Mouse (Mus musculus): Measurements from ENCODE around the gene Nup107. TPM values are rescaled to one million over a fixed set of nuclear protein-coding genes. Genes with fewer than 3 reads are reported as not detected.
"Not testable (repeated sequence)": the region's sequence is repeated elsewhere in the genome, so short reads cannot be mapped to it uniquely, and the experiment has no call there.

Nup107 gene
- polyA plus RNA-seq, 1 experiment from 2014 or later: 49.8 TPM

DNA sequence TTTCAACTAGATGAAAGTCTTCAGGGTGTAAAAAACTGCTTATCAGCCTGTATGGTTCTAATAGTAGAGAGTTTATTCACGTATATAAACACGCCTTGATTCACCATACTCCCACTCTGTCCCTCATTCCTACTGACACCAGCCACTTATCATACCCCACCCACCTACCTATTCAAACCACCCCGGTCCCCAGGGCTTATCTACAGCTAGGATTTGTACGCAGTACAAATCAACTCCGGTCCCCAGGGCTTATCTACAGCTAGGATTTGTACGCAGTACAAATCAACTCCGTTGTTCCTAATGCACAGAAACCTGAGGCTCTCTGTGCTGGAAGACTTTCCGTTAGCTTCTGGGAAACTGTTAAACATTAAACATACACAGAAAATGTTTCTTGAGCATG is 58.9 kb downstream of the Nup107 start:
- peak; percentile 57; the same call in 1 of the 2 replicates for ATAC-seq (ENCODE audit: insufficient read depth, low FRiP score)
- not testable (repeated sequence) for H3K4me2 ChIP-seq (ENCODE audit: low read depth, low read length); H3K27ac ChIP-seq (ENCODE audit: low read length); H3K4me3 ChIP-seq (replicated peaks; ENCODE audit: low read length); H3K9ac ChIP-seq (ENCODE audit: low read length); H3K36me3 ChIP-seq (ENCODE audit: control insufficient read depth, insufficient read depth, low read length); H3K4me1 ChIP-seq (ENCODE audit: control insufficient read depth, insufficient read depth, low read length); H3K9me3 ChIP-seq (replicated peaks; ENCODE audit: control insufficient read depth, low read length); H3K27me3 ChIP-seq (ENCODE audit: control insufficient read depth, insufficient read depth, low read length)
- 40% methylated on average over 8 of the region's 8 CpGs for WGBS

DNA sequence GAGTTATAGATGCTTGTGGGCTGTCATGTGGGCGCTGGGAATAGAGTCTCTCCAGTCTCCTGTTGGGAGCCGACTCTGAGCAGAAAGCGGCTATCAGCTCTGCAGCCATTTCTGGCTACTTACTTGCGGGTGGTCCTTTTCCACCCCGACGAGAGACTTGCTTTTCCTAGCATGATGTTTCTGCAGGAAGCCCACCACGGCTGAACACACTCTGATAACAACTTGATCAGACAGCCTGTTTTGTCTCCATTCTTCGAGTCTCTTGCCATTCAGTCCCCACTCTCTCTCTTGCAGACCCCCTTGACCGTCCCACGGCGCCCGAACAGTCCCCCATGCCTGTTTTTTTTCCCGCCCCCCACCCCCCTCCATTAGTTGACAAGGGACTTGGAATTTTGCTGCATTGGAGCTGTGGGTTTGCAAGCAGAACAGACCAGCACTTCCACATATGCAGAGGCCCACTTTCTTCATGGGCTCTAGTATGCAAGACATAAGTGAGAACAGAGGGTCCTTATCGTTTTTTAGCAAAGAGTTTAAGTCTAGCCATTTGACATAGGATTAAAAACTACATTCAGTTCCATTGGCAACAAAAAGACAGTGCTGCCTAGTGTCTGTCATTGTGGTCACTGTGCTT is 59.4 kb downstream of the Nup107 start:
- Histone ChIP-seq H3K9ac (ENCODE audit: low read length) (no peak overlapping the region), H3K4me3 (replicated peaks; ENCODE audit: low read length) (no peak overlapping the region), H3K4me2 (ENCODE audit: low read depth, low read length) (no peak overlapping the region), H3K27ac (ENCODE audit: low read length) (no peak overlapping the region), H3K36me3 (ENCODE audit: control insufficient read depth, insufficient read depth, low read length) (0 out of 2 replicates have a peak, but pooled peaks cover 3% of the 10 kb centered on the region), H3K4me1 (ENCODE audit: control insufficient read depth, insufficient read depth, low read length) (no peaks in the 10 kb centered on the region), H3K27me3 (ENCODE audit: control insufficient read depth, insufficient read depth, low read length) (no peaks in the 10 kb centered on the region), H3K9me3 (replicated peaks; ENCODE audit: control insufficient read depth, low read length) (no peaks in the 10 kb centered on the region)
- ATAC-seq (ENCODE audit: insufficient read depth, low FRiP score): no peak
- 71% methylated on average over 14 of the region's 14 CpGs for WGBS

DNA sequence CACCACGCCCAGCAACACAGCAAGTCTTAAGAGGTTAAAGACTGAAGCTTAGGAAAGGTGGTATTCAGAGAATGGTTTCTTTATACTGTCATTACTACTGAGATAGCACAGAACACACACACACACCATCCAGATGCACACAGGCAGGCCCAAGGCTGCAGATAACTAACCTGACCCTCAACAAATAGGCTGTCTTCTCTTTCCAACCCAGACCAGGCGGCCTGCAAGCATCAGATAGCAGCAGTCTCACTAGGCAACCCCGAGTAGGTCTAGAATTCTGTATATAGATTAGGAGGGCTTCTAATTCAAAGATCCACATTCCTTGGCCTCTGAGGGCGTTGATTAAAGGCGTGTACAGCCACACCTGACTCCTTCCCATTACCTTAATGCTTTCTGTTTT is 60.3 kb downstream of the Nup107 start:
- Histone ChIP-seq H3K36me3 (ENCODE audit: control insufficient read depth, insufficient read depth, low read length) (0 out of 2 replicates have a peak, but pooled peaks cover 3% of the 10 kb centered on the region), H3K4me2 (ENCODE audit: low read depth, low read length) (no peak overlapping the region), H3K27me3 (ENCODE audit: control insufficient read depth, insufficient read depth, low read length) (no peaks in the 10 kb centered on the region), H3K4me1 (ENCODE audit: control insufficient read depth, insufficient read depth, low read length) (no peaks in the 10 kb centered on the region), H3K27ac (ENCODE audit: low read length) (no peak overlapping the region), H3K9me3 (replicated peaks; ENCODE audit: control insufficient read depth, low read length) (no peaks in the 10 kb centered on the region), H3K4me3 (replicated peaks; ENCODE audit: low read length) (no peak overlapping the region), H3K9ac (ENCODE audit: low read length) (no peak overlapping the region)
- peak; percentile 44 for ATAC-seq (ENCODE audit: insufficient read depth, low FRiP score)
- WGBS: 74% methylated on average over 5 of the region's 5 CpGs

DNA sequence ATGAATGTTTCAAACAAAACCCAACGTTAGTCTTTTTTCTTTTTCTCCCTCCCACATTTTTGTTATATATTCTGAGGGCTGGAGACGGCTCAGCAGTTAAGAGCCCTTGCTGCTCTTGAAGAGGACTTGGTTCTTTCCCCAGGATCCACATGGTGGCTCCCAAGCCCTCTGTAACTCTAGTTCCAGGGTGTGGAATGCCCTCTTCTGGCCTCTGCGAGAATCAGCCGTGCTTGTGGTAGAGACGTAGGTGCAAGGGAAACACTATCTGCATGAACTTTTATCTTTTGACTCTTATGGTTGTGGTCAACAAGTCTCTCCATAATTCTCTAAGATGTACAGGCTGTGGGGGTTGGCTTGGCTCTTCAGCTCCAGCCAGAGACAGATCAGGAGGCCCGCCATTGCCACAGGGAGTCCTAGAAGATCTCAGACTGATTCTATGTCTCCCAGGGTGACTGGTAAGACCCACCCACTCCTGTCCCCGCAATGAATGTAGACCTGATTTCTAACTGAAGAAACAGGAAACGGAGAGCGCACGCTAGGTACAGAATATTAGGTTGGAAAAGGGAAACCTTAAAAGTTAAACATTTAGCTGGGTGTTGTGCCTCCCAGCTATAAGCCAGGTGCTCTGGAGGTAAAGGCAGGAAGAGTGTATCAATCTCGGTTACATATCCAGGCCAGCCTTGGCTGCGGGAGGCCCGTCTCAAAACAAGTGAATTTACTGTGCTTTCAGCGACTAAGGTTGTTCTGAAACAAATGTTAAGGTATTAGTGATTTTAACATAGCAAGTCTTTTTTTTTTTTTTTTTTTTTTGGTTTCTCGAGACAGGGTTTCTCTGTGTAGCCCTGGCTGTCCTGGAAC is 61.0 kb downstream of the Nup107 start:
- Histone ChIP-seq H3K4me2 (ENCODE audit: low read depth, low read length) (no peak overlapping the region), H3K27me3 (ENCODE audit: control insufficient read depth, insufficient read depth, low read length) (no peaks in the 10 kb centered on the region), H3K4me3 (replicated peaks; ENCODE audit: low read length) (no peak overlapping the region), H3K27ac (ENCODE audit: low read length) (no peak overlapping the region), H3K9me3 (replicated peaks; ENCODE audit: control insufficient read depth, low read length) (no peaks in the 10 kb centered on the region), H3K36me3 (ENCODE audit: control insufficient read depth, insufficient read depth, low read length) (0 out of 2 replicates have a peak, but pooled peaks cover 3% of the 10 kb centered on the region), H3K4me1 (ENCODE audit: control insufficient read depth, insufficient read depth, low read length) (no peaks in the 10 kb centered on the region), H3K9ac (ENCODE audit: low read length) (no peak overlapping the region)
- whole genome bisulfite sequencing: 51% methylated on average over 14 of the region's 15 CpGs
- ATAC-seq (ENCODE audit: insufficient read depth, low FRiP score): no peak

DNA sequence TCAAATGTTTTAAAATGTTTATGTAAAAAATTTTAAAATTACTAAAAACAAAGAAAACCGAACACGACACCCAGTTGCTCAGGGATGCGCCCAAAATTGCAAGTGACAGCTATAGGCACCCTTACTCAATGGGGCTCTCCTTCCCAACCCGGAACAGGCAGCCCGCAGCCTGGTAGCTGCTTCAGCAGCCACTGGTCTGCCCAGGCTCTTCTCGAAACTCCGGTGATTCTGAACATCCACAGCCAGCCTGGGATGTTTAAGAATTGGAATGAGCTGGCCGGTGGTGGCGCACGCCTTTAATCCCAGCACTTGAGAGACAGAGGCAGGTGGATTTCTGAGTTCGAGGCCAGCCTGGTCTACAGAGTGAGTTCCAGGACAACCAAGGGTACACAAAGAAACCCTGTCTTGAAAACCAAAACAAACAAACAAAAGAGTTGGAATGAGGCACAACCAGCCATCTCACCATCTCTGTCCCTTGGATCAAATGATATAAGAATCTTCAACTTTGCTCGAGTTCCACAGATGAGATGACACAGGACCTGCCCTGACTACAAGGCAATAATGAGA is 61.8 kb downstream of the Nup107 start:
- H3K9me3 ChIP-seq (replicated peaks; ENCODE audit: control insufficient read depth, low read length): no peaks in the 10 kb centered on the region
- H3K9ac ChIP-seq (ENCODE audit: low read length): no peak overlapping the region
- H3K27me3 ChIP-seq (ENCODE audit: control insufficient read depth, insufficient read depth, low read length): no peaks in the 10 kb centered on the region
- H3K36me3 ChIP-seq (ENCODE audit: control insufficient read depth, insufficient read depth, low read length): no peaks in the 10 kb centered on the region
- H3K27ac ChIP-seq (ENCODE audit: low read length): no peak overlapping the region
- H3K4me1 ChIP-seq (ENCODE audit: control insufficient read depth, insufficient read depth, low read length): no peaks in the 10 kb centered on the region
- ATAC-seq (ENCODE audit: insufficient read depth, low FRiP score): no peak
- no peak overlapping the region for H3K4me2 ChIP-seq (ENCODE audit: low read depth, low read length)
- 91% methylated on average over 12 of the region's 12 CpGs for WGBS
- H3K4me3 ChIP-seq (replicated peaks; ENCODE audit: low read length): no peak overlapping the region

DNA sequence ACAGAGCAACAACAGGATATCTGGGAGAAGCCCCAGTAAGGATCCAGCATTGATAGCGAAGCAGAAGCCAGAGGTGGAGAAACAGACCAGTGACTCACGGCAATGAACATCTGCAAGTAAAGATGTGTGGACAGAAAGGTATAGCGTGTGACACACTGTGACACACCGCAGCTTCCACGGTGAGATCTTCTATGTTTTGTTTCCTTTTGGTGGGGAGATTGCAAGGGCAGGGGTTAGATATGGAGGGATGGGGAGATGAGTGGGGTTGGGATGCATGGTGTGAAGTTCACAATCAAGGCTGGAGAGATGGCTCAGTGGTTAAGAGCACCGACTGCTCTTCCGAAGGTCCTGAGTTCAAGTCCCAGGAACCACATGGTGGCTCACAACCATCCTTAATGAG is 62.4 kb downstream of the Nup107 start:
- no peak overlapping the region for H3K4me2 ChIP-seq (ENCODE audit: low read depth, low read length)
- ATAC-seq (ENCODE audit: insufficient read depth, low FRiP score): no peak
- WGBS: 94% methylated on average over 7 of the region's 7 CpGs
- H3K4me3 ChIP-seq (replicated peaks; ENCODE audit: low read length): no peak overlapping the region
- no peak overlapping the region for H3K27ac ChIP-seq (ENCODE audit: low read length)
- H3K9ac ChIP-seq (ENCODE audit: low read length): no peak overlapping the region
- no peaks in the 10 kb centered on the region for H3K9me3 ChIP-seq (replicated peaks; ENCODE audit: control insufficient read depth, low read length)
- H3K27me3 ChIP-seq (ENCODE audit: control insufficient read depth, insufficient read depth, low read length): no peaks in the 10 kb centered on the region
- no peaks in the 10 kb centered on the region for H3K36me3 ChIP-seq (ENCODE audit: control insufficient read depth, insufficient read depth, low read length)
- no peaks in the 10 kb centered on the region for H3K4me1 ChIP-seq (ENCODE audit: control insufficient read depth, insufficient read depth, low read length)

DNA sequence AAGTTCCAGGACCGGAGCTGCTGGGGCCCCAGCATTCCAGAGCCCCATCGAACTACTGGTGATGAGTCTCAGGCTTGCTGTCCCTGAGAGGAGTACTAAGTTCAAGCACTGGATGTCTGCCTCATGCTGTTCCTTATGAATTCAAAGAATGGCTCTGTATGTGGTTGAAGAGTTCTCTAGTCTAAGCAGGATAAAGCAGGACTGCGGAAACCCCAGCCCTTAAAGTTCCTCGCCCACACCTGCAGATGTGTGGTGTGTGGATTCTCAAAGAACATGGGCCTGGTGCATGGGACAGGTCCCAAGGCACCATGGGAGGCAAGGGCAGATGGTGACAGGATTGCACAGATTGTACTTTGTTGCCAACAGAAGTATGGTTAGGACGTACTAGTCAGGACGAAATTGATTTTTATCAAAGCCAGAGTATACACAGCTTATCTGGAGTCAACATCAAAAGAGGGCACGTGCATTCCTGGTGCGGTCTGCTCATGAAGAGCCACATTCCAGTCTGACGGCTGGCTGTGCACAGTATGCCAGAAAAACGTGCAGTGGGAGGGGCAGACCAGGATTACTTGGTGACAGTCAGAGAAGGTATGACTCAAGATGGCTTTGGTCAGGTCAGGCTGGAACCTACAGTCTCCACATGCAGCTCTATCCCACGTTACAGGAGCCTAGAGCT is 63.2 kb downstream of the Nup107 start:
- H3K9me3 ChIP-seq (replicated peaks; ENCODE audit: control insufficient read depth, low read length): no peaks in the 10 kb centered on the region
- H3K27ac ChIP-seq (ENCODE audit: low read length): no peak overlapping the region
- H3K4me3 ChIP-seq (replicated peaks; ENCODE audit: low read length): no peak overlapping the region
- H3K36me3 ChIP-seq (ENCODE audit: control insufficient read depth, insufficient read depth, low read length): no peaks in the 10 kb centered on the region
- H3K4me2 ChIP-seq (ENCODE audit: low read depth, low read length): no peak overlapping the region
- no peaks in the 10 kb centered on the region for H3K27me3 ChIP-seq (ENCODE audit: control insufficient read depth, insufficient read depth, low read length)
- H3K9ac ChIP-seq (ENCODE audit: low read length): no peak overlapping the region
- ATAC-seq (ENCODE audit: insufficient read depth, low FRiP score): 0 out of 2 replicates have a peak, but pooled peaks have one; percentile 31
- H3K4me1 ChIP-seq (ENCODE audit: control insufficient read depth, insufficient read depth, low read length): no peaks in the 10 kb centered on the region
- WGBS: 47% methylated on average over 11 of the region's 11 CpGs

DNA sequence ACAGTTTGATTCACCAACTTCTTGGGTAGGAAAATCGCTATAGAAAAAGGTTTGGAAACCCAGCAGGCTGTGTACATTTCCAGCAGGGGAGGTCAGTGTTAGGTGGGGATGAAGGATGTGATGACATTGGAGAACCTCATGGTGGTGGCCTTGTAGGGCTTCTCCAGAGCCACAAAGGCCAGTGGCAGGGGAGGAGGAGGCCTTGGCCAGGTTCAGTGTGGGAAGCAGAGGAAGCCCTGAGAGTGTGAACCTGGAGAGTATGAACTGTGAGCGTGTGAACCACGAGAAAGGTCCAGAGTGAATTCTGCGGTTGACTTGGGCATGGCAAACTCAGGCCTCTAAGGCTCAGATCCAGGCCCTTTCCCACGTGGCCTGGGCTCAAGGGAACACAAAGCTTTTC is 63.9 kb downstream of the Nup107 start:
- WGBS: 83% methylated on average over 5 of the region's 5 CpGs
- ATAC-seq (ENCODE audit: insufficient read depth, low FRiP score): no peak
- no peak overlapping the region for H3K27ac ChIP-seq (ENCODE audit: low read length)
- no peak overlapping the region for H3K9ac ChIP-seq (ENCODE audit: low read length)
- no peaks in the 10 kb centered on the region for H3K4me1 ChIP-seq (ENCODE audit: control insufficient read depth, insufficient read depth, low read length)
- H3K9me3 ChIP-seq (replicated peaks; ENCODE audit: control insufficient read depth, low read length): no peaks in the 10 kb centered on the region
- no peak overlapping the region for H3K4me3 ChIP-seq (replicated peaks; ENCODE audit: low read length)
- no peaks in the 10 kb centered on the region for H3K36me3 ChIP-seq (ENCODE audit: control insufficient read depth, insufficient read depth, low read length)
- no peaks in the 10 kb centered on the region for H3K27me3 ChIP-seq (ENCODE audit: control insufficient read depth, insufficient read depth, low read length)
- no peak overlapping the region for H3K4me2 ChIP-seq (ENCODE audit: low read depth, low read length)
